Mouse (Mus musculus) embryo, embryonic 10.5 days (tissue): Measurements from ENCODE around the gene Kxd1.

Experiments used
- DNase-seq: peaks from one replicate; pipeline ENCODE4 v3.0.0-alpha.2; 2015; ENCODE audit warnings: low spot score

Kxd1 gene

DNA sequence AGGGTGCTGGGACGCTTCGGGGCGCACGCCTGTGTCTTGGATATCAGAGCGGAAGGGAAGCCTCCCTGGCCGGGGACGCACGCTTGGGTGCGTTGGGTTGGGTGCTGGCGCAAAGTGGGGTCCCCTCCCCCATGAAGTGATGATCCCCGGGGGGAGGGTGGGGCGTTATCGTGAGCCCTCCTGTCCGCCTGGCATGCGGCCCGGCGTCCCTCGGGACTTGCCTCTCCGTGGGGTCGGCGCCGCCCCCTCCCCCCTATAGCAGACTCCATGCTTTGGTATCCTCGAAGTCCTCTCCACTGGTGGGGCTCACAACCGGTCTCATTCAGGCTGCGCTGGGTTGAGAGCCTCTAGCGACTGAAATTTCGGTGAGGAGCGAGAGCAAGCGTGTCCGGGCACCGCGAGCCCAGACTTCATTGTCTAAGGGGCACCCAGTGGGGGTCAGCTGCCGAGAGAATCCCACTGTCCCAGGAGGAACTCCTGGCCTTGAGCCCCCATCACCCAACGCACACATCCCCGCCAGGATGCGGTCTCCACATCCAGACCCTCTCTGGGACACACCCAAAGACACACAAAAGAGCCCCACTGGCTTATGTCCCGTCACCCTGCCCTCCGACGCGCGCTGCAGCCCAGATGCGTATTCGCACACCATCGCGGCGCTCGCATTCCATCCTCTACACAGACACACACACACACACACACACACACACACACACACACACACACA is 33.9 kb downstream of the Kxd1 start:
- DNase-seq: no peak

GRCm38 (mm10) chr8:70492664-70493640 is 34.8 kb downstream of the Kxd1 start, which contains the start of gene Crlf1:
Gene Crlf1 (plus strand): TSS chr8:70493158.
- DNase-seq: no peak

- DNase-seq: no peak
These were observed 36.8 kb downstream of the Kxd1 start for GRCm38 (mm10) chr8:70490880-70491495.

GRCm38 (mm10) chr8:70490061-70490879 is 37.5 kb downstream of the Kxd1 start:
- DNase-seq: no peak

DNA sequence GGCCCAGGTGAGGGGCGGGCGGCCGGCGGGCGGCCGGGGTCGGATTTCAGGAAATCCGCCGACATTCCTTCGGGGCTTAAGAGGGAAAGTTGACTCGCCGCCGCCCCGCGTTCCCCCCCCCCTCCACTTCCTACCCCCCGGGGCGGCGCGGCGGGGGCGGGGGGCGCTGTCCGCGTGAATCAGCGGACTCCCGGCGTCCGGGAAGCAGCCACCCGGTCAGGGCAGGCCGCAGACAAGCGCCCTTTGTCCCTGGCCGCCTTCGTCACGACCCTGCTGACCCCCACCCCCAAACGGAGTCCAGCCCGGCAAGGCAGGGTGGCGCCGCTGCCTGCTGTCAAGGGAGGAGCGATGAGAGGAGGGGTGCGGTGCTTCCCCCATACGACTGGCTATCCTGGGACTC is 38.2 kb downstream of the Kxd1 start:
- DNase-seq: no peak

DNA sequence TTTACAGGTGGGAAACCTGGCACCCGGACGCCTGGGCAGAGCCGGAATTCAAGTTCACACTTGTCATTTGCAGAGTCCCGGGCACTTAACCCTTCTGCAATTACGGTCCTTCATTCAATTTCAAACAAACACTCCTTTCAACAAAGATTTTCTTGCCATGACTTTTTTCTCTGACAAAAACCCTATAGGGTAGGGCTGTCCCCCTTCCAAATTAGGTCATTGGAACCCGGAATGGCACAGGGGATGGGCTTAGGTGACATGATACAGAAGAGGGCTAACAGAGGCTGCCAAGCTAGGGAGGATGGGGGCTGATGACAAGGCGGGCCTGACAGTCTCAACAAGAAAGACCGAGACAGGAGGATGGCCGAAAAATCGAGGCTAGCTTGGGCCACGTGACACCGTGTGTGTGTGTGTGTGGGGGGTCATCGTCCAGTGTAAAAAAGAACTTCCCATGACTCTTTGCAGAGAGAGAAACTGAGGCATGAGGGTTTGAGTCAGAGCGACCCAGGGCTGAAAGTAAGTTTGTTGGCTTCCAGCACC is 38.8 kb downstream of the Kxd1 start:
- no peak for DNase-seq

GRCm38 (mm10) chr8:70487993-70488796 is 39.6 kb downstream of the Kxd1 start:
- peak; percentile 76 for DNase-seq

GRCm38 (mm10) chr8:70486941-70487520 is 40.7 kb downstream of the Kxd1 start, which contains the start of gene Tmem59l:
Gene Tmem59l (minus strand): TSS chr8:70487358.
- no peak for DNase-seq

- DNase-seq: no peak
These were observed 41.5 kb downstream of the Kxd1 start for GRCm38 (mm10) chr8:70486191-70486681.

DNA sequence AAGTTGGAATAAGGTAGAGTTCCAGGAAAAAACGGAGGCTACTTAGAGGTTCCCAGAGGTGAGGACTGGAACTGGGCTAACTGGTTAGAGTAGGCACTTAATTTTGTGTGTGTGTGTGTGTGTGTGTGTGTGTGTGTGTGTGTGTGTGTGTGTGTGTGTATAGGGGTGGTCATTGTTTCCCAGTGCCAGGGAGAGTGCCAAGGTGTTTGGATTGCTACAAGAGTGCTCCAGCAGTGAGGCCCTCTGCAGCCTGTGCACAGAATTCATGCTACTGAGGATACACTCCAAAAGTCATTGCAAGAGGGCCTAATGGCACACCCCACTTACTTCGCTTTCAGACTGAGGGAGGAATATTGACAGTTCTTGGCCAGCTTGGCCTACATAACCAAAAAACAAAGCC is 44.8 kb downstream of the Kxd1 start:
- no peak for DNase-seq

DNA sequence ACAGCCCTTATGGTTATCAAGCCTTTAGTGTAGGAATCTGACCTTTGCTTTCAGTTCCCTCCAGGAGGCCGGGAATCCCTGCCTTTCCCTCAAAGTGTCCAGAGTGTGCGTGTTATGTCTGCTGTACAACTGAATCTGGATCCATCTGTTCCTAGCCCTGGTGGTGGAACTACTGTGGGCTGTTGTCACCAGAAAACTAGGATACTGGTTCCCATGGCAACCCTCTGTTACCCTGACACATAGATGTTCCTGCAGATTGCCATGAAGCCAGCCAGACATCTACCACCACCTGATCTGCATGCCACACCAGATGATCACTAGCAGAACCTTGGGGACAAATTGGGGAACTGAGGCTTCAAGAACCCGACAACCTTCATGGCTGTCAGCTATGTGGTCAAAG is 45.8 kb downstream of the Kxd1 start:
- DNase-seq: no peak

DNA sequence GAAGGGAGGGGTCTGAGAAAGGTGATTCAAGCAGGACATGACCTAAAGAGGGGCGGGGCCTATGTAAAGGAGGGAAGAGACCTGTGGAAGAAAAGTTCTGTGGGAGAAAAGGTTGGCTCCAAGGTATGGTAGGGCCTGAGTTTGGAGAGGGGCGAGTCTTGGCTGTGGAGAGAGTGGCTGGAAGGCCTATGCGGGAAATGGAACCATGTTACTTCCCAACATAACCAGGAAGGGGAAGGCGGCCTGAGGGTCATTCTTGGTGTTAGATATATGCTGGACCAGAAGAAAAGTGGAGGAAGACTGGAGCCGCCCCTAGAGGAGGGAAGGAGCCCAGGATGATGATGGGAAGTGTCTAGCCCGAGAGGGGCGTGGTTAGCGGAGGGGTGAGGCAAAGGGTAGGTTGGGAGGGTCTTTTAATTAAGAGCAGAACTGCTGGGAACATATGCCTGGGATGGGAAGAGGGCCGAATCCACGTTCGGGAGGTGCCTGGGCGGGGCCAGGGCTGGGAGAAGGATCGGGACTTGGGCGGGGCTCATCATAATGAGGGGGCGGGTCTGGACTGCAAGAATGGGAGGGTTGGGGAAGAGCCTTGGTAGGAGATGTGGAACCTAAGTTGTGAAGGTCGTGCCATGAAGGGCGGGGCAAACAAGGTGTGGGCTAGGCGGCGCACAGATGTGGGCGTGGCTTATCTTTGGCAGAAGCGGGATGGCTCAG is 50.3 kb downstream of the Kxd1 start:
- DNase-seq: peak; percentile 73

- peak; percentile 98 for DNase-seq
These were observed 51.2 kb downstream of the Kxd1 start, which contains the start of gene Klhl26 for GRCm38 (mm10) chr8:70476333-70477268. Gene Klhl26 (minus strand): TSS chr8:70476968.

DNA sequence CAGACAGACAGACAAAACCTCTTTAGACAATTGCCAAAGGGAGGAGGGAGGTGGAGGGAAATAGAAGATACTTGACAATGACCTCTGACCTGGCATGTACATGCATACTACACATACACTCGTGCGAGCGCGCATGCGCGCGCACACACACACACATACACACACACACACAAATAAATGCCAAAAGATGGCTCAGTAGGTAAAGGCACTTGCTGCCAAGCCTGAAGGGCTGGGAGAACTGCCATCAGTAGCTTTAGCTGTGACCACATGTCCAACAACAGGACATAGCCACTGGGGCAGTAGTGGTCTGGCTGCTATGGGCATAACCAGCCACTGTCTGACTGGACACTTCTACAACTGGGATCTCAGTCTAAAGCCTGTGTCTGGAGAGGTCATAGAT is 55.9 kb downstream of the Kxd1 start:
- no peak for DNase-seq

- no peak for DNase-seq
These were observed 57.8 kb downstream of the Kxd1 start for GRCm38 (mm10) chr8:70469938-70470337.

DNA sequence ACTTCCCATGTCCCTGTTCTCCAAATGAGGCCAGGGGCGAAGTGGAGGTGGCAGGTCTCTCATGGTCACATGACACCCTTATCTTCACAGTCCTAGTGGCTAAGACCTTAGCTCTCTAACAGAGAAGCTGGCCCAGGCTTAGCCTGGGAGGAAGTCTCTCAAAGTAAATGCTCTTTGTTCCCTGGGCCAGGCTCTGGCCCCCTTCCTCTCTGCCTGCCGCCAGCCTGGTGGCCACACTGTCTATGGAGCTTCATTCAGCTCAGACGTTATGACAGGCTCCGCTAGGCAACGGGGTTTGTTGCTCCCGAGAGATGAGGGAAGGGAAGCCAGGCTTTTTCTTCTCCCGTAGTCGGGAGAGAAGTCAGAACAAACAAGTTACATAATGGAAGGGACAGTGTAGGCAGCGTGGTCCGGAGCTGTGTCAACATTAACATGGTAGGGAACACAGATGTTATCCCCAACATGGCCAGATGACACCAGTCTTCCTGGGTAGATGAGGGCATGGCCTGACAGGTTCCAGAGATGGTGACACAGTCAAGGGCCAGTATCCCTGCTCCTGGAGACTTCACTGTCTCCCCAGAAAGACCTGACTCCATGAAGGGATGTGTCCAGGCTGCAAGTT is 58.4 kb downstream of the Kxd1 start:
- peak; percentile 13 for DNase-seq

- DNase-seq: no peak
These were observed 59.0 kb downstream of the Kxd1 start for GRCm38 (mm10) chr8:70468733-70469132.

DNA sequence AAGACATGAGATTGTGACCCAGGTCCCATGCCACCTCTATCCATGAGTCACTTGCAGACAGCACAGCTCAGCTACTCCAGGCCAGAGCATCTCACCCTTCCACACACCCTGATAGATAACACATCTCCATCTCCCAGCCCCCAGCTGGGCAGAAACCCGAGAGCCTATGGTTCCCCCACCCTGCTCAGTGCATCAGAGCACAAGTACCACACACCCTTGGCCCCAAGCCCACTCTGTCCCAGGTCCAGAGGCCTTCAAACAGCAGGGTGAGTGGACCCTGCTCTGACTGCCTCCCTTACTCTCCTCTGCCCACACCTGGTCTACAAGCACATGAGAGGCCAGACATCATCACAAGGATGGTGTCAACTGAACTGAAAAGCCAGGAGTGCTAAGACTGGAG is 59.8 kb downstream of the Kxd1 start:
- no peak for DNase-seq
